13 mouse cellular contexts compared by ENCODE assay signal in the genomic region with DNA sequence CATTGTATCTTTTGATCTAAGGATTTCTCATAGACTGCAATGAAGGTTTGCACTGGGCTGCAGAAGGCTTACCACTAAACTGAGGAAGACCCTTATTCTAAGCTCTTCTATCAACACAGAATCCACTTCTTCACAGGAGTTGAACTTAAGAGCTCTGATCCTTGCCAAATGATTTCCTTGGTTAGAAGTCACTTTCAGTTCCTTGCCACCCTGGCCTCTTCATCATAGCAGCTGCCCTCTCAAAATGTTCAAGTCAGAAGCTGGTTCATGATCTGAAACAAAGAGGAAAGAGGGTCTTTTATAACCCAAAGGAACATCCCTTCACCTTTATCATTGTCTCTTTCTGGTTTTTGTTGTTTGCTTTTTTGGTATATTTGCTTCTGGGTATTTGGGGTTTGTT.
"Had no signal": no experiment of that assay in that cellular context is flagged by ENCODE, and none has a peak within 500 bp of the region (broad histone marks: within the 10 kb centered on the region; RNA-seq: fewer than 3 reads in every experiment).

No protein-coding gene starts in this region.

- DNase-seq: kidney, adult 8-10 months; kidney, postnatal 25 days; lung, embryonic 14.5 days; lung, postnatal 10 days; lung, postnatal 4 days; thymus, adult 2 months; thymus, postnatal 25 days had no signal

- H3K27me3 ChIP-seq: limb, embryonic 15.5 days; liver, embryonic 12.5 days; midbrain, embryonic 13.5 days; stomach, embryonic 15.5 days had no signal

- ATAC-seq: intestine, postnatal 0 days; liver, embryonic 12.5 days; midbrain, embryonic 13.5 days had no signal

- H3K9ac ChIP-seq: limb, embryonic 15.5 days; liver, embryonic 12.5 days; lung, embryonic 14.5 days; midbrain, embryonic 13.5 days; neural tube, embryonic 12.5 days; stomach, embryonic 15.5 days had no signal

- H3K9me3 ChIP-seq: limb, embryonic 15.5 days; liver, embryonic 12.5 days; midbrain, embryonic 13.5 days; neural tube, embryonic 12.5 days; stomach, embryonic 15.5 days had no signal

- H3K4me1 ChIP-seq: liver, embryonic 12.5 days; stomach, embryonic 15.5 days had no signal

- H3K4me3 ChIP-seq: limb, embryonic 15.5 days; liver, embryonic 12.5 days; midbrain, embryonic 13.5 days; neural tube, embryonic 12.5 days; stomach, embryonic 15.5 days had no signal

- H3K4me2 ChIP-seq: limb, embryonic 15.5 days; liver, embryonic 12.5 days; lung, embryonic 14.5 days; midbrain, embryonic 13.5 days; neural tube, embryonic 12.5 days; stomach, embryonic 15.5 days had no signal

- H3K27ac ChIP-seq: limb, embryonic 15.5 days; liver, embryonic 12.5 days; midbrain, embryonic 13.5 days; neural tube, embryonic 12.5 days; stomach, embryonic 15.5 days had no signal

- H3K36me3 ChIP-seq: limb, embryonic 15.5 days; liver, embryonic 12.5 days; midbrain, embryonic 13.5 days; neural tube, embryonic 12.5 days; stomach, embryonic 15.5 days had no signal
